Mouse (Mus musculus): ENCODE data around the gene Zdhhc17.

Zdhhc17 gene

DNA sequence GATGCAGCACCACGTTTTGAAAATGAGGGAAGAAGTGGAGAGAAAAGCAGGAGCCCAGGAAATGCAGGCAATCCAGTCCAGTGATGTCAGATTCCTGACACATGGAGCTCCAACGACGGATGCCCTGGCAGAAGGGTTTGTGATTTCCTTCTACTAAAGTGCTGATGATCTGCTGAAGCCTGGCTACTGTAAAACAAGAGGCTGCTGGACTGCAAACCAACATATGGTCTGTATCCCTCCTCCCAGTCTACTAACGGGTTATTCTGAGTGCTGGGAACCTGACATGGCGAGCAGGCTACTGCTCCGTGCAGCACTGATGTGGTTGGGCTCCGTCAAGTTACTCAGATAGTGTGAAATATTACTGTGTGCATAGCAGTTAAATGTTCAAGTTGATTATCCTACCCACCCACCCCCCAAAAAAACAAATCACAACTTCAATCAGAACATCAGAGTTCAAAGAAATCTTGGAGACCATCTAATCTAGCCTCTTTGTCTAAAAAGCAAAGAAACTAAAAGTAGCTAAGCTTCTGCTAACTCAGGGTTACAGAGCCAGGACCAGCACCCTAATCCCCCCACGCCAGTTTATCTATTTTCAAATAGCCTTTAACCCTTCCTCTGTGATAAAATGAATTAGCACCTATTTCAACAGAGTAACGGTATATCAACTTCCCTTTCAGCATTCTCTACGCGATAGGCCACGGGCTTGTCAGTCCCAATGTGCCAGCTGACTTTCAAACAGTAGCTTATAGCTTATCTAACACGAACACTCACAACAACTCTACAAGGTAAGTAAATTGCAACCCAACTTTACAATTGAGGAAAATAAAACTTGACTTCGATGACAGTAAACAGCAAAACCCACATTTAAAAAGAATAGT lies 4.1 kb downstream of the Zdhhc17 start:
- no peak for DNase-seq (ENCODE audit: low read depth, low spot score)

DNA sequence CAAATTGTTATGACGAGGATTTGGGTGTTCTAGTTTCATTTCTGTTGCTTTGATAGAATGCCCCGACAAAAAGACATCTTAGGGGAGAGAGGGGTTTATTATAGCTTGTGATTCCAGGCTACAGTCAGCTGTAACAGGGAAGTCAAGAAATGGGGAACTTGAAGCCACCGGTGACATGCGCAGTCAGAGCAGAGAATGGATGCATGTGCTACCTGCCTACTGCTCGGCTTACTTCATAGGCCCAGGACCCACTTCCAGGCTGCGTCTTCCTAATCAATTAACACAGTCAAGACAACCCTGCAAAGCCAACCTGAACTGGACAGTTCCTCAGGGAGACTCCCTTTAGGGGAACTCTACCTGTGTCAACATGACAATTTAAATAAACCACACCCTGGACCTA lies 5.7 kb downstream of the Zdhhc17 start:
- DNase-seq (ENCODE audit: low read depth, low spot score): no peak

DNA sequence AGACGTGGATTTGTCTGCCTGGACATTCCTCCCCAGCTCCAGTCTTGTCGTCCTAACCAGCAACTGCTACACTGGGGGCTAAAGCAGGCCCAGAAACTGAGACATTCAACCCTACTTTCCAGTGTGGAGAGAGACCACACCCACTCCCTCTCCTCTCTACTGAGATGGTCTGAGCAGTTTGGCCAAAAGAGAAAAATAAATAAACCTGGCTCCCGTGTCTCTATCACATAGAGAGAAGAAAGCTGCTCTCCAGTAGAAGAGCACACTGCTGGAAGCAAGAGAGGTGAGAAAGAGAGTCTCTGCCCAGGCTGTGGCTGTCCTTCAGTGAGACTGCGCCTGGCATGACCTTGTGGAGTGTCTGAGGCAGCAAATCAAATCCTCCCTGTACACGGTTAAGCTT lies 10.7 kb downstream of the Zdhhc17 start:
- no peak for DNase-seq (ENCODE audit: low read depth, low spot score)

DNA sequence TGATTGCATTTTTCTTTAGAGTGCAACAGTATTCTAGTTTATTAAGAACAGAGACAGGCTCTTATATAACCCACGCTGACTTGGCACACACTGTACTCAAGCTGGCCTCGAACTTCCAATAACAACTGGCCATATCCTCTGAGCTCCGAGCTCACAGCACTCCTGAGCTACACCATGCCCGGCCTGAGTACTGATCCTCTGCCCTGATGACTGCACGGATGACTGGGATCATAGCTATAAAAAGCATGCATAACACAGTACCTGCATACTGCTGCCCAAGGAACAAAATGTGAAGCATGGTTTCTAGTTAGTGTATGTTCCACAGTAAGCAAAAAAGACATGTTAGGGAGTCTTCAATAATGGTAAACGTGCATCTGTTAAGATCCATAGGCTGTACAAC lies 12.8 kb downstream of the Zdhhc17 start:
- no peak for DNase-seq (ENCODE audit: low read depth, low spot score)

DNA sequence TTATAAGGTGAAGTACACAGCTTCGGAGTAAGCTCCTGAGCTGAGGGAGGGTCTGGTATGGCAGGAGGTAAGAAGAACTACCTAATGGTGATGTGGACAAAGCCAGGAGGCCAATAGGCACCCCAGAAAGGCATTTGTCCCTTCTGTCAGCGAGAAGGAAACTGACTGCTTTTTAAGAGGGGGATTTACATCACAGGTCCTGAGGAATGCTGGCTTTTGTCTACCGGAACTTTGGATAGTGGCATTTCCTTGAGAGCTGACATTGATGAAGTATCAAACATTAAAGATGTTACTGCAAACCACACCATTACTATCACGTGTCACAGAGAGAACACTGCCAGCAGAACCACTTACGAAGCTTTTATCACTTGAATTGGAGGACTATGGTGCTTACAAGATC lies 15.2 kb downstream of the Zdhhc17 start:
- DNase-seq (ENCODE audit: low read depth, low spot score): no peak

DNA sequence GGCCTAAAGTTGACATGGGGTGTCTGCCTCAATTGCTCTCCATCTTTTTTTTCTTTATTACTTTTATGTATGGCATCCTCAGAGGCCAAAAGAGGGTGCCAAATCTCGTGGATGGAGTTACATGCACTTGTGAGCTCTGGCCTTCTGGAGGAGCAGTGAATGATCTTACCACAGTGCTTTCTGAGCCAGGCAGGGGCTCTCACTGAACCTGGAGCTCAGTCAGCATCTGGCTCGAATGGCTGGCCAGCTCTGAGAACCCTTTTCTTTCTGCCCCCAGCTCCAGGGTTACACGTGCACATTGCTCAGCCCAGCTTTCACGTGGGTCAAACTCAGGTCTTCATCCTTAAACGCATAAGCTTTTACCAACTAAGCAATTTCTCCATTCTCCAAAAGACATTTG lies 16.7 kb downstream of the Zdhhc17 start:
- DNase-seq (ENCODE audit: low read depth, low spot score): no peak

DNA sequence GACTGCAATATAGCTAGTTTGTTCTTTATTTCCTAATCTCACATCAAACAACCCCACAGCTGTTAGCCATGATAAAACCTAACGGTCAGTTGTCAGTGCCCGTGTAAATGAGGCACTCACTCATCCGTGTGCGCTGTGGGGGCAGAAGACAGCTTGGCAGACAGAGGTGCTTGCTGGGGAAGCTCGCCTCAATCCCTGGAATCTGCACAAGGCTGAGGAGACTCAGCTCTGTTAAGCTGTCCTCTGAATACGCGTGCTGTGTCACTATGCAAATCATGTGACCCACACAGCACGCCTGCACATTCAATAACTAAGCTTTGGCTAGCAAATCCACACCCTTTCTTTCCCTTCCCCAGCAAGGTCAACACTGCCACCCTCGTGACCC lies 17.9 kb downstream of the Zdhhc17 start:
- DNase-seq (ENCODE audit: low read depth, low spot score): no peak

DNA sequence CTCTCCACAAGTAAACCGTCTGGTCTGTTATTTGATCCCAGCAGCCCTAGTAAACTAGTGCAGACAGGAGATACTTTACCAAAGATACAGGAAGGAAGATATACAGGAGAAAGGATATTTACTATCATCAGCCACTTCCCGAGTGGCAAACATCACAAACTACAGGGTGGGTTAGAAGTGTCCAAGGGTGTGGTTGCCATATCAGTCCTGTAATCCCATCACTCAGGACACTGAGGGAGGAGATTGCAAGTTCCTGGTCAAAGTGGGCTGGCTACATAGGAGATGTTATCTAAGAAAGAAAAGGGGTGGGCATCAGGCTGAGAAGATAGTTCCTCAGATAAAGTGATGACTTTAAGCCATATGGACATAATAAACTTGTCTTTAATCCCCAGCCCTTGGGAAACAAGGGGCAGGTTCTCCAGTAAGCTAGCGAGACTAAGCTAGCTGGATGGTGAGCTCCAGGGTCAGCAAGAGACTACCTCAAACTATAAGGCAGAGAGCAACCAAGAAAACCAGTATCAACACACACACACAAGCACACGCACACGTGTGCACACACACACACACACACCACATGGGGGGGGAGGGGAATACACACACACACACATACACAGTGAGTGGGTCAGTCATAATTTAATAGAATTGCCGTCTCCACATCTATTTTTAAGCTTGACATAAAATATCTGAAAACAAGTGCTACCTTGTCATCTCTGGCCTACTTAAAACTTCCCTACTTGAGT lies 18.5 kb downstream of the Zdhhc17 start:
- no peak for DNase-seq (ENCODE audit: low read depth, low spot score)

DNA sequence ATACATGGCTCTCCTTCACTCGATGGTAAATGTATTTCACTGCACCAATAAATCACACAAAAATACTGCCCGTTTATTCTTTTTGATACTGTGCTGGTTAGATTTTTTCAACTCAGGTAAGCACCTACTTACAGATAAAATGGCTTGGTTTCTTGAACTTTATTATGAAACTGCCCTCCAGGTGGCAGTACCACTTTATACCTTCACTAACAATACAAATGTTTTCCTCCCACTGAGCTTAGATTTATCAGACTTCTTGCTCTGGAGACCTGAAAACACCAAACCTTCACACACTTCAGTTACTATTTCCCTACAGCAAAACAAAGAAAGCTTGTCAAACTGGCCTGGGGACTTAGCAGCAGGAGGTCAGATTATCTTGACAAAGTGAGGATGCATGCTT lies 20.2 kb downstream of the Zdhhc17 start:
- peak; percentile 31 for DNase-seq (ENCODE audit: low read depth, low spot score)

DNA sequence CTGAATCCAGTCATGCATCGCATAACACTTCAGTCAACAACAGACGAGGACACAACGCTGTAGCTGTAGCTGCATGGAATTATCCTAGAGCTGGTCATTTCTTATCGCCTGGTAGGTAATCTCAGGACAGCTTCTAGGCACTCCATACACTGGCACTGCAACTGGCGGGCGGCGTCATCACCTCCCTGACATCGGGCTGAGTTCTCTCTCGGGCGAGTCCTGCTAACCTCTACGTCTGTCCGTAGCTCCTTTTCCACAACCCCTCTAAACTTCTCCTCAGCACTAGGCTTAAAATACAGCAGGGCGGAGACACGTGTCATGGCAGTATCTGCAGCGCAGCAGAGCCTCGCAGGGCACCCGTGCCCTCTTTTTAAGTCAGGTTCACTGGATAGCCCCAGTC lies 23.3 kb downstream of the Zdhhc17 start:
- DNase-seq (ENCODE audit: low read depth, low spot score): no peak

DNA sequence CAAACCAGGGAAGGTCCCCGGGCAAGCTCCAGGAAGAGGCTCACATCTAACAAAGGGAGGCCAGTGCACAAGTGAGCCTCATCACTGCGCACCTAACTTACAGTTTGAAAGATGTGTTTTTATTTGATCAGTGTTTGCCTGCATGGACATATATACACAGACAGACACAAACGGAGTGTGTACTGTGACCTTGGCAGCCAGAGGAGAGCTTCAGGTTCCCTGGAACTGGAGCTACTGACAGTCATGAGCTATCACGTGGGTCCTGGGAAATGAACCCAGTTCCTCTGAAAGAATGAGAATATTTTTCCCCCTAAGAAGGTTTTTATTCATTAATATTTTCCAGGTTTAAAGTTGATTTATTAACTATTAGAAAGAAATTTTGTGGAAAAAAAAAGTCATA lies 27.2 kb downstream of the Zdhhc17 start:
- DNase-seq (ENCODE audit: low read depth, low spot score): no peak

DNA sequence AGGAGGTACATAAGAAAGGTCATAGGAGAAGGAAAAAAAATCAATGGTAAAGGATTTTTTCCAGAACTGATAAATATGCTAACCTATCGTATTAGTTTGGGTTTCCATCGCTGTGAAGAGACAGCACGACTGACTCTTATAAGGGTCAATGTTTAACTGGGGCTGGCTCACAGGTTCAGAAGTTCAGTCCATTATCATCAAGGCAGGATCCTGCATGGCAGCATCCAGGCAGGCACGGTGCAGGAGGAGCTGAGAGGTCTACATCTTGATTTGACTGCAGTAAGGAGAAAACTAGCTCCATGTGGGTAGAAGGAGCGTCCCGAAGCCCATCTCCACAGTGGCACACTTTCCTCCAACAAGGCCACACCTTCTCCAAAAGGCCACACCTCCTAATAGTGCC lies 29.5 kb downstream of the Zdhhc17 start:
- DNase-seq (ENCODE audit: low read depth, low spot score): no peak

DNA sequence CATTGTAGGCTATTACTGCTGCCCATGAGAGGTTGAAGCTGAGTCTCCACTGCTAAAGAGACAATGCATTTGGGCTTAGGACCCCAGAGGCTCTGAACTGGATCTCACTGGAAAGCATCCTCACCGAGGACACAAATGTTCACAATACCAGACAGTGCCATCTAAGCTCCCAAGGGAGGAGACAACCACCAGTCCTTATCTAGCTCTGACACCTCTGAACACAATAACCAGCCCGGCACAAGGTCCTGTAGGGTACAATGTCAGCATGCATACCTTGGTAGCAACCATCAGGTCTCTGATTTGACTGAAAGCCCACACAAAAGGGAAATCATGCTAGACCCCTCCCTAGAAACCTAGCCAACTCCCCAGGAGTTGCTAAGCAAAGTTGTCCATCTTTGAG lies 30.5 kb downstream of the Zdhhc17 start:
- no peak for DNase-seq (ENCODE audit: low read depth, low spot score)

DNA sequence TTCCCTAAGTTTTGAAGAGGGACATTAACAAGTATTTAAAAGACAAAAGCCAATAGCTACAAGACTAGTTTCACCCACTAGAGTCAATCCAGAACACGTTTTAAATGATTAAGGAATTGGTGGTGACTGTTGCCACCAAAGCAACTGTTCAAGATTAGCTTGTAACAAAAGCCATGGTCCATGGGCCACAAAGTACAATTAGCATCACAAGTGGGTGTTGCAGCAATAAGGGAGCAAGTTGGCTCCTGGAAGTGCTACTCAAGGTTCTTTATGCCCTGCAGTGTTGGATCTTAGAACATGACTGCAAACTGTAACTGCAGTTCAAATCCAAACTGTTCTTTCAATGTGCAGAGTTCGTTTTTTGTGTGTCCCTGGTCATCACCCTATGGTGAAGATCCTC lies 32.6 kb downstream of the Zdhhc17 start:
- peak; percentile 56 for DNase-seq (ENCODE audit: low read depth, low spot score)

DNA sequence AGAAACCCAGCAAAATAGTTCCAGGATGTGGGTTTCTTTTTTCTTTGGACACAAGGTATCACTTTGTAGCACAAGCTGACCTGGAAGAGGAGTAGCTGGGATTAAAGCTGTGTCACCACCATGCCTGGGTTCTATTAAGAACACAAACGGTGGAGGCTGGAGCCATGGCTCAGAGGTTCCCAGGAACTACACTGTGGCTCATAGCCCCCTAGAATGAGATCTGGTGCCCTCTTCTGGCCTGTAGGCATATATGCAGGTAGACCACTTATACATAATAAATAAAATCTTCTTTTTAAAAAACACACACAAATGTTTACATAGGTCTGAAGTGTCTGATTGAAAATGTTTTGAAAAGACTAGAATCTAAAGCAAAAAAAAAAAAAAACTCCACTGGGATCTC lies 33.9 kb downstream of the Zdhhc17 start:
- DNase-seq (ENCODE audit: low read depth, low spot score): peak; percentile 69

DNA sequence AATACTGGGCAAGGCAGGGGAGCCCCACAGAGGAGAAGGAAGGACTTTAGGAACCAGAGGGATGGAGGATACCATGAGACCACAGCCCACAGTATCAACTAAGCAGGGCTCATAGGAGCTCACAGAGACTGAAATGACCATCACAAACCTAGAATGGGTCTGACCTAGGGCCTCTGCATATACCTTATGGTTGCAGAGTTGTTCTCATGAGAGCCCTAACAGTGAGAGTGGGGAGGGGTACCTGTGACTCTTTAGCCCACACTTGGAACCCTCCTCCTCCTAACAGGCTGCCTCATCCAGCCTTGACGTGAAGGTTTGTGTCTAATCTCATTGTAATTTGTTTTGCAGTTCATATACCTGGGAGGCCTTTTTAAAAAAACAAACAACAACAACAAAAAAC lies 35.1 kb downstream of the Zdhhc17 start:
- no peak for DNase-seq (ENCODE audit: low read depth, low spot score)

DNA sequence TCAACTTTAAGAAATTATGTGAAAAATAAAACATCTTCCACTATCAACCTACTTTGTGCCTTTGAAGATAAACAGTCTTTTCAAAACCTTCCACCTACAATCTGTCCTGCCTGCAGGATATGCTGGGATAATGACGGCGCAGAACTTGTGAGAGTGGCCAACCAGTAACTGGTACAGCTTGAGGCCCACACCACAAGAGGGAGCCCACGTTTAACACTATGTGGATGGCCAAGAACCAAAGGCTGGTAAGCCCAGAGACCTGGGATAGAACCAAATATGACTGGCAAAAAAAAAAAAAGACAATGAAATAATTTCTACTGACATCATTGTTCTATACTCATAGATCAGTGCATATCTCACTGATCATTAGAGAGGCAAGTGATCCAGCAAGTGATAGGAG lies 35.5 kb downstream of the Zdhhc17 start:
- peak; percentile 52 for DNase-seq (ENCODE audit: low read depth, low spot score)

DNA sequence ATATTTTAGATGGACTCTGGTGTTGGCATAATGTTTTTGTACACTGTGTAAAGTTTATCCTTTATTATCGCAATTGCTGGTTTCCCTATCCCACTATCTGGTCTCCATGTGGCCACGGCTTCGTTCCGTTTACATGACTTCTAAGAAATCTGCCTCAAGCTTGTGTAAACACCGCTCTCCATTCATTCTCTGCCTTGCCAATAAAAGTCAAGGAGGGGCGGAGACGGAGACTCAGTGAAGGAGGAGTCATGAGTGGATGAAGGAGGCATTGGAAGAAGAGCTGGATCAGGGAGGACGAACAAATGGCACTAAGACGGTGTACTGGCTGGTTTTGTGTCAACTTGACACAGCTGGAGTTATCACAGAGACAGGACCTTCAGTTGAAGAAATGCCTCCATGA lies 37.9 kb downstream of the Zdhhc17 start:
- DNase-seq (ENCODE audit: low read depth, low spot score): no peak

DNA sequence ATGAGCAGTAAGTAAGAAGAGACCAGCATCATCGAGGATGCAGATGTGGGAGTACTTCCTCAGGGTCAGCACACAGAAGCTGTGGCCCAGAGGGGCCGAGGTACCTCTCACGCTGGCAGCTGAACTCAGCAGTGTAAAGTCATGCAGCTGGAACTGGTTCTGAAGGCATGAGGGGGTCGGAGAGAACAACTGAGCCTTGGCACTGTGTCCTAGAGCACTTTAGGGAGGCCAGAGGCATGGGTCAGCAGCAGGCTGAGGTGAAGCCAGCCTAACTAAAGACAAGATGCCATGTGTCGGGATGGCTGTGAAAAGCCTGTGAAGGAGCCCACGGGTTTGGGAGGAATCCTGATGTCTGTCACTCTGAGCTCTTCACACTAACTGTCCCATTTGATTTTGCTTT lies 38.5 kb downstream of the Zdhhc17 start:
- no peak for DNase-seq (ENCODE audit: low read depth, low spot score)

DNA sequence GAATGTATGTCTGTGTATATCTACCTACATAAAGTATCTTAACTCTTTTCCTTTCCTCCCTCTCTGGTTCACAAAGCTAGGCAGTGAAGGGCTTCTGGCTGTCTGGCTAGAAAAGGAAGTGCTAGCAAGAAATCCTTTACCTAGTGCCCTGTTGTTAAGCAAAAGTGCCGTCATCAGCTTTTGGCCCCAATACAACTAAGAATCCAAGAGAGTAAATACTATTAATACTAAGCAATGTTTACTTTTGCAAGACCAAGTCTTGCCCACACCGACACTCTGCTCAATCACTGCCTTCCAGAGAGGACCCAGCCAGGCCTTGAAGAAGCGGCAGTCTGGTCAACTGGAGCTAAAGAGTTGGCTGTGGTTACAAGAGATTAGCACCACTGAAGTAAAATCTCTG lies 38.9 kb downstream of the Zdhhc17 start:
- no peak for DNase-seq (ENCODE audit: low read depth, low spot score)

DNA sequence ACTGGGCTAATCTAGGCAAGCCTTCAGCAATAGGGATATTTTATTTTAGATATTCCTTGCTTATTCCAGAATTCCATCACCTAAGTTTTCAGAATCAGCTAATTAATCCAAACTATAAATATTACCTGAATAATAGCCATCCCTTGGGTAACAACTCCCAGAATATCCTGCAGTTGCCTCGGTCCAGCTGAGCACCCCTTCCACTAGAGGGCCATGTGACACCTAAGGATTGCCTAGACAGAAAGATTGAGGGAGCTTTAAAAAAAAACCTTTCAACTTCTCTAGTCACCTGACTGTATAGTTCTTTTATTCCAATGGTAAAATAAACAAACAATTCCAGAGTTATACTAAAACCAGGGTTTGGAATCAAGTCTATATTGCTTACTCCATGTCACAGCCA lies 47.8 kb downstream of the Zdhhc17 start:
- DNase-seq (ENCODE audit: low read depth, low spot score): peak; percentile 26

DNA sequence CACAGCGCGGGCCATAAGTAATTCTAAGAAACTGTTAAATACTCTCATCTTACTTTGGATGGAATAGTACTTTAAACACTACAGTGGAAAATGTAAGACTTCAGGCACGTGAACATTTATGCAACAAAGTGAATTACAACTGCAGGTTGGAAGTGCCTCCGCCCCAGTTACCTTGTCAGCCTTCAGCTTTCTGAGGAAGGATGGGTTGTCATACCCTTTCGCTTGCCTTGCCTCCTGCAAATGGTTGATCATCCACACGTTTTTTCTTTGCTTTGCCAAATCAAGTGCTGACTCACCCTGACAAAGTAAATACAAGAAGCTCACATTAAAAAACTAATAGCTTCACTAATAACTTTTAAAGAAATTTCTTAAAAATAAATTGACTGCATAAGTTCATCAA lies 49.1 kb downstream of the Zdhhc17 start:
- DNase-seq (ENCODE audit: low read depth, low spot score): no peak

DNA sequence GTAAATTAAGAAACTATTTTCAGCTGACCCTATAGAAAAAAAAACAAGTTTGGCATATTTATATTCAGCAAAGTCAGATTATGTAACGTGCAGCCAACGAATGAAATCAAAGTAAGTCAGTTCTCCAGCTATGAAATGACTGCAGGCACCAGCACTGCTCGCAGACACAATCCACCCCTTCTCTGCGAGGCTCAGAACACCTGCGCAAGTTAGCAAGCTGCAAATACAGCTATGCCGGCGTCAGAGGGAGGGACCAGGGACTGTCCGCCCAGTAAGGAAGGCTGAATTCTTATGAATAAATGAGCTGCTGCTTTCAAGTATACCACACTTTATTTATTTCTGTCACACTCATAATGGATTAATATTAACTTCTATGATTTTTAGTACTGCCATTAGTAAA lies 50.2 kb downstream of the Zdhhc17 start:
- no peak for DNase-seq (ENCODE audit: low read depth, low spot score)

Measured in ES-CJ7 (cell line).